Mouse (Mus musculus) layer of hippocampus, adult 18-20 months (tissue): ENCODE data around the gene Iscu. TPM values are rescaled to one million over a fixed set of nuclear protein-coding genes. Genes with fewer than 3 reads are reported as not detected.

ENCODE experiments used
- DNase-seq, 2 experiments: peaks; one replicate each; pipeline ENCODE4 v3.0.0; 2022; ENCODE audit warnings: low spot score in 2 of 2
- total RNA-seq, 2 experiments: library from RNA; stranded (reverse); gene quantifications; 2 replicates each; pipeline ENCODE4 v1.2.3; 2021

Gene Iscu
- total RNA-seq, 2 experiments from 2014 or later: 128 to 132 TPM

DNA sequence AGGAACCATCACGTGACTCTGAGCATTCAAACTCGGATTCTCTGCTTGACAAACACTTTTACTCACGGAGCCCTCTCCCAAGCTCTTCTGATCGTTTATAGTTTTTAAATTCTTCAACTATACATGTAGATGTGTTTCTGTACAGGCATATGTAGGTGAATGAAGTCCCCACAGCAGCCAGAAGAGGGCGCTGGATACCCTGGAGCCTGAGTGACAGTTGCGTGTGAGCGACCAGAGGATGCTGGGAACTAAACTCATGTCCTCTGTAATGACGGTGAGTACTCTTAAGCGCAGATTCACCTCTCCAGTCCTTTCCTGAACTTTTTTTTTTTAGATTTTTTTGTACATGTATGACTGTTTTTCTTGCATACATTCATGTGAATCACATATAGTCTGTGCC, 41.1 kb downstream of the Iscu start:
- DNase-seq: no peak

DNA sequence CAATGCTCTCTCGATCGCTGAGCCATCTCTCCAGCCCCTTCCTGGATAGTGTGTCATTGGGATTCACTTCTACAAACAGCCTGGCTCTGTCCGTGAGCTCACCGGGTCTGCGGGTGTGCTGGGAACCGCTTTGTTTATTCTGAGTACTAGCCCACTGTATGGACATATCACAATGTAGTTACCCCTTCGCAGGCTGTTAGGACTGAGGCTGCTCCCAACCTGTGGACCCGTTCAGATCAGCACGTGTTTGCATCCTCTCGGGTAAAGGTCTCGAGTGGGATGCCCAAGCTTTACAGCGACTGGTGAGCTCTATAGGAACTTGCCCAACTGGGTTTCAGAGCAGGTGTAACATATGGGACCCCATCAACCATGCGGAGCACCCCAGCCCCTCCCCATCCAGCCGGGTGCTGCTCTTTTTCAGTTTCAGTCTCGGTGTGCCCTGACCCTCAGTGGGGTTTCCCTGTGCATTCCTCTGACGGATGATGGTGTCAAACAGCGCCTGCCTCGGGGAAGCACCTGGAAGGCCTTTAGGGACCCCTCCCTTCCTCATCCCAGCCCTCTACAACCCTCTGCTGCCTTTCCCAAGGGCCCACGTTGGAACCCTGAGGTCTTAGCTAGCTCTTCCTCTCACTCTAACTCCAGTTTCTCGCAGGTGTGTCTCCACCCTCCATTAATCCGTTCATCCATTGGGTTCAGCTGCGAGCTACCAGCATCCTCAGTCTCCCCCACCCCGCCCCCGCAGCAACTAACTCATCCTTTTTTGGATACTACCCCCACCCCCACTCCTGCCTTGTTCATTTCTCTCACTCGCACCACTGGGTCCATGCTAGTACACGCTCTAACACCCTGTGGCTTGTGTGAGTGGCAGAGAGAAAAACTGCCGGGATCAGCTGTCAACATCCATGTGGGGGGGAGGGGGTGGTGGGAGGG, 41.8 kb downstream of the Iscu start:
- no peak for DNase-seq

DNA sequence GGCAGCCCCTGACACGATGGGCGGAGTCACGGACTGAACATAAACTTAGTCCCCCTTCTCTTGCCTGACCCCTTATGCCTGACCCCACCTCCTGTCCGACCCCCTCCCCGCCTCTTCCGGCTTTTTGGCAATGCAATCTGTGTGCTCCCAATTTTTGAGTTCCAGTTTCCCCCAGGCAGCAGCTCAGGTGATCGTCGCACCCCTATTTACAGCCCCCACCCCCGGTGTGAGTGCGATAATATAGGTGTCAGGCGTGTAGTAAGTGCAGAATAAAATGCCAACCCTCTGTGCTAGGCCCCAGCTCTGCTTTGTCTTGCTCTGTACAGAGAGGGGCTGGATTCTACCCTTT, 42.5 kb downstream of the Iscu start:
- DNase-seq: no peak

DNA sequence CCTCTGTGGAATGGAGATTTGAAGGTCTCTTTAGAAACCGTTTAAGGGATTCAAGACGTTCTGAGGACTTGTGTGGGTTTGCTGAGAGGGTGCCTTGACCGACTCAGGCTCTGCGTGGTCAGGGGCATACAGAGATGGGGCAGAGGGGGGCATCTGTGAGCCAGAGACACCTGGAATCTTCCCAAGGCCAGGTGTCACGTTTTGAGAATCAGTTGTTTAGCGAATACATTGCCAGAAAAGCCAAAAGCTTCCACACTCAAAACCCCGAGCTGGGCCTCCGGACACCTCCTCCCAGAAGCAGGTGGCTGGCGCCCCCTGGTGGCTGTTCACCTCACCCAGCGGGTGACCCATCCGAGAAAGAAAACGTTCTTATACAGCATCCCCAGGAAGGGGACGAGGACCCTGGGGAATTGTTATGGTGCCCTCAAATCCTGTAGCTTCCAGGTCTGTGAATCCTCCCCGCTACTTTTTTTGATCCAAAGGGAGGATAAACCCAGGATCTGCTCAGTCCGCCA, 43.1 kb downstream of the Iscu start:
- DNase-seq: peak; percentile 28 to 64

DNA sequence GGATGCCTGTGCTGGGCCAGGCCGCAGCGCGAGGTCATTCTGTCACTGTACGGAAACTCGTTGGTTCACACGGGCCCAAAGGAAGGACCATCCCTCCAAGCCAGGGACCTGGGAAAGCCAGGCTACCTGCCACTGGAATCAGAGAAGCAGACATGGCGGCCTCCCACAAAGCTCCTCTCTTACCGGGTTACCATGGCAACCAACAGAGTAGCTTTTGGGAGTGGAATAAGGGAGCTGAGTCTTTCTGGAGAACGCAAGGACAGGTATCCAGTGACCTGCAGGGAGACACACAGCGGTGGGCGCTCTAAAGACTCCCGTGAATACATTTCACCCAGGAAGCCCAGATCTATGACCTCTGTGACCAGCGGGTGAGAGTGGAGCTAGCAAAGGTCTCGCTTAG, 46.0 kb downstream of the Iscu start:
- DNase-seq: no peak

DNA sequence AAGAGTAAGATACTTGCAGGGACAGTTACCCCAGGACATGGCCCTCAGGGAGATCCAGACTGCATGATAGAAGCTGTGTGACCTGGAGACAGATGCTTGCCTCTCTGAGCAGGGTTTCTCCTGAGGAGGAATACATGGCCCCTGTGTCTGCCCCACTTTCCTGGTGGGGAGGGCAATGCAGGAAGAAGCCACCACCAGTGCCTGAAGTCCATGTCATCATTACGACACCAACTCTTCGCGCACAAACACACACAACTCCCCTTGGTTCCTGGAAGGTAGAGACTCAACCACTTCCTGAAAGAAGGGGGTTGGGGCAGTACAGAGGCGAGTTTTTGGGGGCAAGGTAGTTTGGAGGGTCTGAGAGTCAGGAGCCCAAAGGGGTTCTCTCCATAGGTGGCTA, 51.7 kb downstream of the Iscu start:
- DNase-seq: no peak

DNA sequence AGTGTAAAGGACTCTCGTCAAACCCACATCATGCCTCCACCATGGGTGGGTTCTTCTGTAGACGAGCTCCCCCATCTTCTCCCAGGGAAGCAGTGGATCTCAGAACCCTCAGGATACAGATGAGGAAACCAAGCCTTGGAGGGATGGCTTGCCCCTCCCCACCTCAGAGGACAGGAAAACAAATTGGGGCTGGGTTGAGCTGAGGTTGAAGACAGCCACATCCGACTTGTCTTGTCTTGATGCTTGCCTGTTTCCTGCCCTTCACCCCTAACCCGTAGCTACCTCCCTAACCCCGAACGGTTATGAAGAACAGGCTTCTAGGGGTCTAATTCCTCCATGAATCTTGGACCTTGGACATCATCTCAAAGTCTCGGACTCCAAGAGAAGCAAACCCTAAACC, 53.0 kb downstream of the Iscu start:
- DNase-seq: no peak

DNA sequence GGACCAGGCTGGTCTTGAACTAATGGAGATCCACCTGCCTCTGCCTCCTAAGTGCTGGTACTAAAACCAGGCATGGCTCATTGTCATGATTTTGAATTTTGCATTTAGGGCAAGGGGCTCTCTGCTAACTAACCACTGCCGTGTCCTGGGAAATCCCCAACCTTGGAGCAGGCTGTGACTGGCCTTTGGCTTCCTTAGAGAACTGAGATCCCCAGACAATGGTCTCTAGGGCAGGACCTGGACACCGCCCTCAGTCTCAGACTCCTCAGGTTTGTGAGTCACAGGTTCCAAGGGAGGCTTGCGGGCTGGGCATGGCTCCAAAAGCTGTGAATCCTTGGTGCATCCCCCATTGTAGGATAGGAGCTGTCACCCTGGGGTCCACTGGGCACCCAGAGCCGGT, 54.1 kb downstream of the Iscu start:
- no peak for DNase-seq

Other genes with a start within 250 kb of the Iscu start
- gene Cmklr1, start 122.3 kb upstream of the Iscu start, total RNA-seq: 1 to 10 TPM; 4.6 to 4.8 TPM
- gene 1700069L16Rik, start 48.0 kb upstream of the Iscu start, total RNA-seq: not detected
- gene Ficd, start 36.9 kb upstream of the Iscu start, total RNA-seq: 10 to 100 TPM; 13.4 to 14.1 TPM
- gene Sart3, start 238 bp upstream of the Iscu start, total RNA-seq: 10 to 100 TPM; 48.3 to 49.3 TPM
- gene Tmem119, start 27.8 kb downstream of the Iscu start, total RNA-seq: 10 to 100 TPM; 25.9 to 29.0 TPM
- 10 to 100 TPM; 34.7 to 38.4 TPM for gene Selplg, start 59.9 kb downstream of the Iscu start, total RNA-seq
- gene Coro1c, start 136.0 kb downstream of the Iscu start, total RNA-seq: 10 to 100 TPM; 88.6 to 88.7 TPM
- gene Ssh1, start 221.1 kb downstream of the Iscu start, total RNA-seq: 10 to 100 TPM; 27.5 to 29.2 TPM
- not detected for gene Dao, start 231.0 kb downstream of the Iscu start, total RNA-seq